Mouse (Mus musculus) stomach, postnatal 0 days (tissue): ENCODE data around the gene Exd1.

Experiments
- CTCF ChIP-seq: IDR thresholded peaks from 2 replicates; pipeline ENCODE4 v1.5.1; 2016; ENCODE audit warnings: antibody characterized with exemption, low read depth, mild to moderate bottlenecking, moderate library complexity
- EP300 ChIP-seq: optimal IDR thresholded peaks from 2 replicates; pipeline ENCODE3; 2016; ENCODE audit warnings: antibody characterized with exemption

DNA sequence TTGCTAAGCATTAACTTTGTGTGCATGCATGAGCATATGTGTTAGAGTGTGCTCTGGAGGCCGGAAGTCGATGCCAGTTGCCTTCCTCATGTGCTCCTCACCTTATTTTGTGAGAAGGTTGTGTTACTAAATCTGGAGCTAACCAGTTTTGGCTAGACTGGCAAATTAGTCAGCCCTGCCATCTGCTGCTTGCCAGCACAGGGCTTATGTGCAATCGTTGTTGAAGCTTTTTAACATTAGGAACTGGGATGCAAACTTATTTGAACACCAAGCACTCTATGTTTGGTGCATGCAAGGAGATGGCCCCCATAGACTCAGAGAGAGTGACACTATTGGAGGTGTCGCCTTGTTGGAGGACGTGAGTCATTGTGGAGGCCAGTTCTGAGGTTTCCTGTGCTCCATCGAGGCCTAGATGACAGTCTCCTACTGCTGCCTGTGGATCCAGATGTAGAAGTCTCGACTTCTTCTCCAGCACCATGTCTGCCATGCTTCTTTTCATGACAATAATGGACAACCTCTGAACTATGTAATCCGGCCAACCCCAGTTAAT lies 49.4 kb upstream of the Exd1 start:
- TF ChIP-seq CTCF (no peak), EP300 (no peak)
